Comparison of ENCODE assay signal across 9 mouse cellular contexts in genomic region chr1:192852047-192852446, GRCm38 (mm10). TPM values are rescaled to one million over a fixed set of nuclear protein-coding genes. Genes with fewer than 3 reads are reported as not detected.
DNase-seq lines count a peak whose midpoint lies in the region; ATAC-seq and TF ChIP-seq lines count a peak whose summit lies in the region.
"Had no signal": no experiment of that assay in that cellular context is flagged by ENCODE, and none has a peak within 500 bp of the region (broad histone marks: within the 10 kb centered on the region; RNA-seq: fewer than 3 reads in every experiment).

No protein-coding gene starts in this region.

- H3K9me3 ChIP-seq in lung, embryonic 14.5 days (ENCODE audit: low read depth, low read length), result no peaks in the 10 kb centered on the region
- no peaks in the 10 kb centered on the region for H3K9me3 ChIP-seq in forebrain, embryonic 12.5 days
- no peaks in the 10 kb centered on the region for H3K9me3 ChIP-seq in intestine, embryonic 15.5 days
- no peaks in the 10 kb centered on the region for H3K9me3 ChIP-seq in neural tube, embryonic 14.5 days (ENCODE audit: control insufficient read depth, low read length)
- H3K9me3 ChIP-seq: liver, embryonic 15.5 days had no signal

- ATAC-seq in lung, embryonic 14.5 days (ENCODE audit: insufficient read depth), result no peak
- no peak for ATAC-seq in forebrain, embryonic 12.5 days (ENCODE audit: low FRiP score)
- no peak for ATAC-seq in intestine, embryonic 15.5 days
- no peak for ATAC-seq in neural tube, embryonic 14.5 days (ENCODE audit: low read depth)

- H3K36me3 ChIP-seq in lung, embryonic 14.5 days (ENCODE audit: insufficient read depth), result peaks cover 31% of the 10 kb centered on the region
- H3K36me3 ChIP-seq in forebrain, embryonic 12.5 days (replicated peaks), result peaks cover 23% of the 10 kb centered on the region
- peaks cover 12% of the 10 kb centered on the region for H3K36me3 ChIP-seq in intestine, embryonic 15.5 days
- peaks cover 15% of the 10 kb centered on the region; the same call in 1 of the 2 replicates for H3K36me3 ChIP-seq in neural tube, embryonic 14.5 days (ENCODE audit: control insufficient read depth, insufficient read depth, low read length)
- H3K36me3 ChIP-seq: liver, embryonic 15.5 days had no signal

- no peaks in the 10 kb centered on the region for H3K27me3 ChIP-seq in lung, embryonic 14.5 days (ENCODE audit: insufficient read depth, low read length)
- peaks cover 38% of the 10 kb centered on the region for H3K27me3 ChIP-seq in forebrain, embryonic 12.5 days
- no peaks in the 10 kb centered on the region for H3K27me3 ChIP-seq in intestine, embryonic 15.5 days (replicated peaks)
- H3K27me3 ChIP-seq in neural tube, embryonic 14.5 days (ENCODE audit: control insufficient read depth, insufficient read depth, low read length), result peaks cover 5% of the 10 kb centered on the region; the same call in 1 of the 2 replicates

- 0 out of 2 replicates have a peak overlapping the region, but pooled peaks have one; percentile 4 for H3K4me3 ChIP-seq in lung, embryonic 14.5 days (ENCODE audit: low read depth, low read length)
- peak overlapping the region; percentile 13; the same call in 1 of the 2 replicates for H3K4me3 ChIP-seq in forebrain, embryonic 12.5 days (replicated peaks)
- H3K4me3 ChIP-seq in intestine, embryonic 15.5 days (replicated peaks), result no peak overlapping the region
- peak overlapping the region; percentile 5; the same call in 1 of the 2 replicates for H3K4me3 ChIP-seq in neural tube, embryonic 14.5 days (ENCODE audit: low read depth, low read length)
- H3K4me3 ChIP-seq: liver, embryonic 15.5 days had no signal

- peak overlapping the region; percentile 67 for H3K27ac ChIP-seq in lung, embryonic 14.5 days (ENCODE audit: low read depth)
- H3K27ac ChIP-seq in forebrain, embryonic 12.5 days, result 0 out of 2 replicates have a peak overlapping the region, but pooled peaks have one; percentile 65
- H3K27ac ChIP-seq in intestine, embryonic 15.5 days, result peak overlapping the region; percentile 49; the same call in 1 of the 2 replicates
- H3K27ac ChIP-seq in neural tube, embryonic 14.5 days (ENCODE audit: low read depth, low read length), result peak overlapping the region; percentile 64; the same call in 1 of the 2 replicates
- H3K27ac ChIP-seq: liver, embryonic 15.5 days had no signal

- DNase-seq in lung, embryonic 14.5 days, result no peak
- DNase-seq in lung, postnatal 14 days, result no peak
- no peak for DNase-seq in spleen, postnatal 4 days (ENCODE audit: low spot score in 2 of 2)
- no peak for DNase-seq in right cerebral cortex, postnatal 10 days (ENCODE audit: low spot score in 2 of 2)
- DNase-seq: layer of hippocampus, adult 9-11 months had no signal

- peak overlapping the region; percentile 45 for H3K4me2 ChIP-seq in lung, embryonic 14.5 days
- peak overlapping the region; percentile 39; the same call in 1 of the 2 replicates for H3K4me2 ChIP-seq in forebrain, embryonic 12.5 days
- H3K4me2 ChIP-seq in intestine, embryonic 15.5 days (replicated peaks), result peak overlapping the region; percentile 20; the same call in 1 of the 2 replicates
- peak overlapping the region; percentile 80 for H3K4me2 ChIP-seq in neural tube, embryonic 14.5 days (ENCODE audit: low read depth, low read length)
- H3K4me2 ChIP-seq: liver, embryonic 15.5 days had no signal

- H3K9ac ChIP-seq in lung, embryonic 14.5 days, result no peak overlapping the region; the same call in 1 of the 2 replicates
- 0 out of 2 replicates have a peak overlapping the region, but pooled peaks have one; percentile 9 for H3K9ac ChIP-seq in forebrain, embryonic 12.5 days
- H3K9ac ChIP-seq in intestine, embryonic 15.5 days, result no peak overlapping the region
- H3K9ac ChIP-seq in neural tube, embryonic 14.5 days (replicated peaks; ENCODE audit: low read depth, low read length), result peak overlapping the region; percentile 22; the same call in 1 of the 2 replicates
- H3K9ac ChIP-seq: liver, embryonic 15.5 days had no signal

- H3K4me1 ChIP-seq in lung, embryonic 14.5 days (ENCODE audit: insufficient read depth), result peaks cover 29% of the 10 kb centered on the region
- H3K4me1 ChIP-seq in forebrain, embryonic 12.5 days, result peaks cover 50% of the 10 kb centered on the region
- peaks cover 33% of the 10 kb centered on the region for H3K4me1 ChIP-seq in intestine, embryonic 15.5 days (replicated peaks)
- peaks cover 33% of the 10 kb centered on the region for H3K4me1 ChIP-seq in neural tube, embryonic 14.5 days (ENCODE audit: control insufficient read depth, insufficient read depth, low read length)
- H3K4me1 ChIP-seq: liver, embryonic 15.5 days had no signal

- no peak for TF ChIP-seq CTCF in lung, embryonic 14.5 days (IDR thresholded peaks at IDR 0.05; ENCODE audit: low read depth)

RNA-seq across cellular contexts. Expression of gene Sertad4, which starts 3.5 kb away (rescaled TPM):
- 22.8 and 23.5 TPM in 2 replicates for polyA plus RNA-seq in lung, embryonic 14.5 days (2014; fragmentation: Nextera tagmentation; extraction: Ambion mirVana)
- polyA plus RNA-seq in forebrain, embryonic 12.5 days (2016; fragmentation: Nextera tagmentation; extraction: Ambion mirVana), result 24.5 and 25.8 TPM in 2 replicates
- 12.8 and 14.2 TPM in 2 replicates for polyA plus RNA-seq in intestine, embryonic 15.5 days (2015; fragmentation: Nextera tagmentation; extraction: Ambion mirVana)
- 24.5 and 29.2 TPM in 2 replicates for polyA plus RNA-seq in neural tube, embryonic 14.5 days (2014; fragmentation: Nextera tagmentation; extraction: Ambion mirVana)

Comparison
In these comparisons a context has a peak if more than half of its experiments do, and no peak if none do; other contexts are left out.
1. H3K4me2 ChIP-seq: peak in every context shown above with its lines; median percentile 80 in neural tube, embryonic 14.5 days; 45 in lung, embryonic 14.5 days; 39 in forebrain, embryonic 12.5 days; 20 in intestine, embryonic 15.5 days.
2. H3K9ac ChIP-seq: peak in forebrain, embryonic 12.5 days (single experiment) and neural tube, embryonic 14.5 days (single experiment); none in lung, embryonic 14.5 days (single experiment) and intestine, embryonic 15.5 days (single experiment).
3. Peak in every context shown above with its lines, with median percentiles within 50 percentile points of each other: H3K27ac ChIP-seq.